Mouse (Mus musculus): Measurements from ENCODE around the gene Hyal3. TPM values are rescaled to one million over a fixed set of nuclear protein-coding genes. Genes with fewer than 3 reads are reported as not detected.

Gene Hyal3
- polyA plus RNA-seq, 1 experiment = 1.6 TPM

GRCm38 (mm10) chr9:107550491-107551116, 30.0 kb upstream of the Hyal3 start:
- Histone ChIP-seq H3K27ac (ENCODE audit: insufficient read depth, low read depth, low read length) (peak overlapping the region; percentile 89), H3K27me3 (replicated peaks; ENCODE audit: control insufficient read depth, insufficient read depth, low read length) (no peaks in the 10 kb centered on the region), H3K4me1 (ENCODE audit: control insufficient read depth, insufficient read depth, low read length) (peaks cover 32% of the 10 kb centered on the region; the same call in 1 of the 2 replicates), H3K36me3 (ENCODE audit: control insufficient read depth, insufficient read depth, low read length) (no peaks in the 10 kb centered on the region), H3K4me3 (ENCODE audit: insufficient read depth, low read depth, low read length) (peak overlapping the region; percentile 67)
- WGBS = 53% methylated on average over 23 of the region's 23 CpGs
- DNase-seq = peak; percentile 95
- no peak for TF ChIP-seq CTCF (conservative IDR thresholded peaks at IDR 0.05; ENCODE audit: insufficient read depth, insufficient read length, low read depth, low read length)
- peak; percentile 1 for TF ChIP-seq POLR2A (IDR thresholded peaks at IDR 0.05; ENCODE audit: low read depth, low read length)

GRCm38 (mm10) chr9:107551117-107551889, 29.3 kb upstream of the Hyal3 start, which contains the start of gene Rassf1:
Gene Rassf1 (plus strand): TSS chr9:107551555.
- DNase-seq = peak; percentile 90
- Histone ChIP-seq H3K4me1 (ENCODE audit: control insufficient read depth, insufficient read depth, low read length) (peaks cover 33% of the 10 kb centered on the region; the same call in 1 of the 2 replicates), H3K27ac (ENCODE audit: insufficient read depth, low read depth, low read length) (peak within 1 kb of the TSS; percentile 89), H3K27me3 (replicated peaks; ENCODE audit: control insufficient read depth, insufficient read depth, low read length) (no peaks in the 10 kb centered on the region), H3K4me3 (ENCODE audit: insufficient read depth, low read depth, low read length) (peak within 1 kb of the TSS; percentile 67), H3K36me3 (ENCODE audit: control insufficient read depth, insufficient read depth, low read length) (no peaks in the 10 kb centered on the region)
- 8% methylated on average over 63 of the region's 63 CpGs for WGBS
- TF ChIP-seq POLR2A (IDR thresholded peaks at IDR 0.05; ENCODE audit: low read depth, low read length) (peak; percentile 29), CTCF (conservative IDR thresholded peaks at IDR 0.05; ENCODE audit: insufficient read depth, insufficient read length, low read depth, low read length) (no peak)

GRCm38 (mm10) chr9:107551890-107552355, 28.7 kb upstream of the Hyal3 start:
- no peaks in the 10 kb centered on the region for H3K27me3 ChIP-seq (replicated peaks; ENCODE audit: control insufficient read depth, insufficient read depth, low read length)
- H3K36me3 ChIP-seq (ENCODE audit: control insufficient read depth, insufficient read depth, low read length) = no peaks in the 10 kb centered on the region
- H3K27ac ChIP-seq (ENCODE audit: insufficient read depth, low read depth, low read length) = peak overlapping the region; percentile 51
- DNase-seq = no peak
- H3K4me3 ChIP-seq (ENCODE audit: insufficient read depth, low read depth, low read length) = peak overlapping the region; percentile 67
- peaks cover 37% of the 10 kb centered on the region; the same call in 1 of the 2 replicates for H3K4me1 ChIP-seq (ENCODE audit: control insufficient read depth, insufficient read depth, low read length)
- TF ChIP-seq CTCF (conservative IDR thresholded peaks at IDR 0.05; ENCODE audit: insufficient read depth, insufficient read length, low read depth, low read length) (no peak), POLR2A (IDR thresholded peaks at IDR 0.05; ENCODE audit: low read depth, low read length) (no peak)
- 33% methylated on average over 8 of the region's 8 CpGs for WGBS

DNA sequence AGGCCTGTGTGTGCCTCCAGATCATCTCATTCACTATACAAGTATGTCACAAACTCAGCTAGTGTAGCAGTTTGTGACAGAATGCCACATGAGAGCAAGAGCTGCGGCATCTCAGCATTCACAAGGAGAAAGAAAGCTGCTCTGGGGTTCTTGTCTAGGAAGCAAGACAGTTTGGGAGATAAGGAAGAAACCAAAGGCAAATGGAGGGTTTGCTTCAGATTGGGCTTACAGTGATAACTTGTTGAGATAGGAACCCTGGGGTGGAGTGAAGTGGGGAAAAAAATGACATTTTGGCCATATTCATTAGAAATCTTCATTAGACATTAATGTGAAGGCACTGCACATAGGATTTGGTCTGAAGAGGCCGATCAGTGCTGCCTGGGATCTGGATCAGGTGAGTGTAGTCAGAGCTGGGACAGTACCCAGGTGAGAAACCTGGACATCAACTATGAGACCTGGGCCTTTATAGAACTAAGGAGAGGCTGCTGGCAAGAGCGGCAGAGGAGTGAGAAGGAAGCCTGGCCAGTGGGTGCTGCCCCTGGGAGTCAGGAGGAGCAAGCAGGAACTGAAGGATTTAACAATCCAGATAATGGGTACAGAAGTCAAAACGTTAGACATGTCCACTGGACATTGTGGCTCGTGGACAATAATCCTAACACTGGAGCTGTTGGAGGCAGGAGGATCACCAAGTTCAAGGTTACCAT, 27.8 kb upstream of the Hyal3 start:
- no peak overlapping the region for H3K27ac ChIP-seq (ENCODE audit: insufficient read depth, low read depth, low read length)
- TF ChIP-seq POLR2A (IDR thresholded peaks at IDR 0.05; ENCODE audit: low read depth, low read length) (no peak), CTCF (conservative IDR thresholded peaks at IDR 0.05; ENCODE audit: insufficient read depth, insufficient read length, low read depth, low read length) (no peak)
- peaks cover 3% of the 10 kb centered on the region; the same call in 1 of the 2 replicates for H3K36me3 ChIP-seq (ENCODE audit: control insufficient read depth, insufficient read depth, low read length)
- H3K27me3 ChIP-seq (replicated peaks; ENCODE audit: control insufficient read depth, insufficient read depth, low read length) = no peaks in the 10 kb centered on the region
- WGBS = 78% methylated on average over 5 of the region's 5 CpGs
- peaks cover 32% of the 10 kb centered on the region; the same call in 1 of the 2 replicates for H3K4me1 ChIP-seq (ENCODE audit: control insufficient read depth, insufficient read depth, low read length)
- H3K4me3 ChIP-seq (ENCODE audit: insufficient read depth, low read depth, low read length) = no peak overlapping the region
- no peak for DNase-seq

DNA sequence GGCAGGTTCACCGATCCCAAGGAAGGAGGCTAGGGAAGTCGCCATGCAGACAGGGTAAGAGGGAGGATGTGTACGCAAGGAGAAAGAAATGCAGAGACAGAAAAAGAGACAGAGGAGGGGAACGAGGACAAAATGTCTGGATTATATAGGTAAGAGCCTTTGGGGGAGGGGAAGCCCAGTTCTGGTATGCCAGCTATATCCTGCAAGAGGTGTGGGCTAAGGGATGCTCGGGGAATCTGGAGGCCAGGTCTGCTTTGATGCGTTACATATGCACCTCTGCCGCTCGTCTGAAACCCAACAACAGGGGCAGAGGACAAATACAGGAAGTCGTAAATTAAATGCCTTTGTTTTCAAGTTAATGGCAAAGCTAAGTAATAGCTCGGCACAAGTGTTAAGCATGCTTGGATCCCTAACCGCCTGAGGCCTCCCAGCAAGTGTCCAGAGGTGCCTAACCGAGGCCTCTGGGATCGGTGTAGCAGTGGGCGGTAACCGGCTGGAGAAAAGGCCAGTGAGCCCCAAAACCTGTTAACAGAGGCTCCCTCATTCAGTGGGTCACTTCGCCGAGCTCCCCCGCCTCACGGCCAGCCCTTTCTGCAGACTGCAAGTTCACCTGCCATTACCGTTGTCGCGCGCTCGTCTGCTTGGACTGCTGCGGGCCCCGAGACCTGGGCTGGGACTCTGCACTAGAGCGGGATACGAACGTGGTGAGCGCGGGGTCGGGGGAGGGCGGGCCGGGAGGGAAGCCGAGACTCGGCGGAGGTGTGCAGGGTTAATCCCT, 26.9 kb upstream of the Hyal3 start:
- H3K4me3 ChIP-seq (ENCODE audit: insufficient read depth, low read depth, low read length) = peak overlapping the region; percentile 45
- WGBS = 7% methylated on average over 37 of the region's 37 CpGs
- peaks cover 3% of the 10 kb centered on the region; the same call in 1 of the 2 replicates for H3K36me3 ChIP-seq (ENCODE audit: control insufficient read depth, insufficient read depth, low read length)
- H3K27me3 ChIP-seq (replicated peaks; ENCODE audit: control insufficient read depth, insufficient read depth, low read length) = no peaks in the 10 kb centered on the region
- H3K4me1 ChIP-seq (ENCODE audit: control insufficient read depth, insufficient read depth, low read length) = peaks cover 28% of the 10 kb centered on the region; the same call in 1 of the 2 replicates
- peak overlapping the region; percentile 70 for H3K27ac ChIP-seq (ENCODE audit: insufficient read depth, low read depth, low read length)
- peak; percentile 72 for DNase-seq
- TF ChIP-seq CTCF (conservative IDR thresholded peaks at IDR 0.05; ENCODE audit: insufficient read depth, insufficient read length, low read depth, low read length) (no peak), POLR2A (IDR thresholded peaks at IDR 0.05; ENCODE audit: low read depth, low read length) (no peak)

DNA sequence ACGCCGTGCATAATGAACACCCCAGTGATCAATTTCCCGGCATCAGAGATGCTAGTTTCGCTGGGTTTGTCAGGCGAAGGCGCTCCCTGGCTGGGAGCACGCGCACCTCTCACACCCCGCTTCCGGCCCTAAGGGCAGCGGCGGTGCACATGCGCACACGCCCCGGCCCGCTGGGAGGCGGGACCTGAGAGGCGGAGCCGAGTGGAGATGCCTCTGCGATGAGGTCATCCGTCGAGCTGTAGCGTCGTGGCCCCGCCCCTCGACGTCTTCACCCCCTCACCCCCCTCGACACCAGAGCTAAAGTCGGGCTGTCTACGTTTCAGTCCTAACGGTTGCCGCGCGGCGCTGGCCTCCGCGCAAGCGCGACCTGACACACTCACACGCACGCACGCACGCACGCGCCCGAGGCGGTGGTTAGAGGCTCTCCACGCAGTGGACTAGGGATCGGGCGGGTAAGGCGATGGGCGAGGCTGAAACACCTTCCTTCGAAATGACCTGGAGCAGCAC, 26.2 kb upstream of the Hyal3 start:
- Histone ChIP-seq H3K27ac (ENCODE audit: insufficient read depth, low read depth, low read length) (peak overlapping the region; percentile 94), H3K36me3 (ENCODE audit: control insufficient read depth, insufficient read depth, low read length) (peaks cover 3% of the 10 kb centered on the region; the same call in 1 of the 2 replicates), H3K4me1 (ENCODE audit: control insufficient read depth, insufficient read depth, low read length) (peaks cover 28% of the 10 kb centered on the region; the same call in 1 of the 2 replicates), H3K4me3 (ENCODE audit: insufficient read depth, low read depth, low read length) (peak overlapping the region; percentile 68), H3K27me3 (replicated peaks; ENCODE audit: control insufficient read depth, insufficient read depth, low read length) (no peaks in the 10 kb centered on the region)
- DNase-seq = peak; percentile 97
- TF ChIP-seq CTCF (conservative IDR thresholded peaks at IDR 0.05; ENCODE audit: insufficient read depth, insufficient read length, low read depth, low read length) (no peak), POLR2A (IDR thresholded peaks at IDR 0.05; ENCODE audit: low read depth, low read length) (peak; percentile 62)
- under 1% methylated on average over 53 of the region's 53 CpGs for WGBS

All from kidney, adult 2 months (tissue).